Mouse (Mus musculus): ENCODE results near the gene Ccdc103.

Gene Ccdc103

GRCm38 (mm10) chr11:102893015-102893651, 12.1 kb downstream of the Ccdc103 start:
- DNase-seq = peak; percentile 69 to 70

- no peak for DNase-seq
Observed at GRCm38 (mm10) chr11:102894716-102895115, 13.7 kb downstream of the Ccdc103 start.

- DNase-seq = no peak
Observed at GRCm38 (mm10) chr11:102895779-102896178, 14.8 kb downstream of the Ccdc103 start.

GRCm38 (mm10) chr11:102896641-102897040, 15.6 kb downstream of the Ccdc103 start:
- no peak for DNase-seq

- DNase-seq = no peak
Observed at GRCm38 (mm10) chr11:102898408-102898807, 17.4 kb downstream of the Ccdc103 start.

GRCm38 (mm10) chr11:102900763-102901162, 19.8 kb downstream of the Ccdc103 start, which contains the start of gene Gfap:
Gene Gfap, minus strand, starts transcription at chr11:102900912.
- peak; percentile 67 for DNase-seq

GRCm38 (mm10) chr11:102901199-102901598, 20.2 kb downstream of the Ccdc103 start:
- no peak for DNase-seq

GRCm38 (mm10) chr11:102902107-102902506, 21.1 kb downstream of the Ccdc103 start:
- DNase-seq = no peak

GRCm38 (mm10) chr11:102903654-102904053, 22.6 kb downstream of the Ccdc103 start:
- DNase-seq = no peak

GRCm38 (mm10) chr11:102911376-102911775, 30.4 kb downstream of the Ccdc103 start:
- no peak for DNase-seq

GRCm38 (mm10) chr11:102915380-102915779, 34.4 kb downstream of the Ccdc103 start:
- DNase-seq = no peak

- DNase-seq = no peak
Observed at GRCm38 (mm10) chr11:102918077-102918476, 37.1 kb downstream of the Ccdc103 start.

- no peak for DNase-seq
Observed at GRCm38 (mm10) chr11:102921491-102921890, 40.5 kb downstream of the Ccdc103 start.

GRCm38 (mm10) chr11:102924557-102925350, 43.8 kb downstream of the Ccdc103 start, which contains the start of gene Kif18b:
Gene Kif18b, minus strand, starts transcription at chr11:102925124.
- peak; percentile 89 to 90 for DNase-seq

GRCm38 (mm10) chr11:102925351-102925717, 44.3 kb downstream of the Ccdc103 start:
- DNase-seq = peak in 1 of 2 experiments; percentile 69

- no peak for DNase-seq
Observed at GRCm38 (mm10) chr11:102930672-102931071, 49.7 kb downstream of the Ccdc103 start.

Measured in B cell, adult 2 months (primary cell).